Mouse (Mus musculus): ENCODE measurements around the gene Lsamp.

- TF ChIP-seq MAFK (IDR thresholded peaks at IDR 0.05; ENCODE audit: insufficient read depth, low read depth, low read length) (no peak), CHD2 (IDR thresholded peaks at IDR 0.05; ENCODE audit: low read depth, low read length) (no peak)
Measured at GRCm38 (mm10) chr16:42014937-42015336, 2030.8 kb downstream of the Lsamp start.
